Mouse (Mus musculus): Measurements from ENCODE around the gene Vmn1r55. TPM values are rescaled to one million over a fixed set of nuclear protein-coding genes. Genes with fewer than 3 reads are reported as not detected.

Vmn1r55 gene
- polyA plus RNA-seq (2014; fragmentation: Illumina TruSeq; extraction: RNeasy Lipid Tissue Mini Kit (QIAGEN cat#74804); ENCODE audit: low read depth, low replicate concordance) = not detected

GRCm38 (mm10) chr7:5149570-5149969, at the start of gene Vmn1r55:
Gene Vmn1r55, minus strand, starts transcription at chr7:5149670.

GRCm38 (mm10) chr7:5196647-5197046, 47.2 kb upstream of the Vmn1r55 start, which contains the start of gene Vmn1r56:
Gene Vmn1r56, minus strand, starts transcription at chr7:5196747.

GRCm38 (mm10) chr7:5125549-5126406, 23.7 kb downstream of the Vmn1r55 start, which contains the start of gene Rasl2-9:
Gene Rasl2-9, minus strand, starts transcription at chr7:5125950.

GRCm38 (mm10) chr7:5116850-5117249, 32.6 kb downstream of the Vmn1r55 start, which contains the start of gene Rfpl4:
Gene Rfpl4, minus strand, starts transcription at chr7:5116950.

GRCm38 (mm10) chr7:5080010-5080751, 69.3 kb downstream of the Vmn1r55 start, which contains the start of gene Epn1:
Gene Epn1, plus strand, starts transcription at chr7:5080235.

Other genes with a start within 250 kb of the Vmn1r55 start
- not detected for gene Gm36210, start 243.2 kb downstream of the Vmn1r55 start, polyA plus RNA-seq (2014; fragmentation: Illumina TruSeq; extraction: RNeasy Lipid Tissue Mini Kit (QIAGEN cat#74804); ENCODE audit: low read depth, low replicate concordance)
- 6.5 TPM for gene Zfp628, start 234.5 kb downstream of the Vmn1r55 start, polyA plus RNA-seq (2014; fragmentation: Illumina TruSeq; extraction: RNeasy Lipid Tissue Mini Kit (QIAGEN cat#74804); ENCODE audit: low read depth, low replicate concordance)
- gene Nat14, start 227.6 kb downstream of the Vmn1r55 start, polyA plus RNA-seq (2014; fragmentation: Illumina TruSeq; extraction: RNeasy Lipid Tissue Mini Kit (QIAGEN cat#74804); ENCODE audit: low read depth, low replicate concordance) = 5.1 TPM
- 12.2 TPM for gene Ssc5d, start 223.9 kb downstream of the Vmn1r55 start, polyA plus RNA-seq (2014; fragmentation: Illumina TruSeq; extraction: RNeasy Lipid Tissue Mini Kit (QIAGEN cat#74804); ENCODE audit: low read depth, low replicate concordance)
- 1.8 TPM for gene Sbk2, start 185.3 kb downstream of the Vmn1r55 start, polyA plus RNA-seq (2014; fragmentation: Illumina TruSeq; extraction: RNeasy Lipid Tissue Mini Kit (QIAGEN cat#74804); ENCODE audit: low read depth, low replicate concordance)
- gene Sbk3, start 178.5 kb downstream of the Vmn1r55 start, polyA plus RNA-seq (2014; fragmentation: Illumina TruSeq; extraction: RNeasy Lipid Tissue Mini Kit (QIAGEN cat#74804); ENCODE audit: low read depth, low replicate concordance) = 0.24 TPM
- gene Zfp579, start 153.5 kb downstream of the Vmn1r55 start, polyA plus RNA-seq (2014; fragmentation: Illumina TruSeq; extraction: RNeasy Lipid Tissue Mini Kit (QIAGEN cat#74804); ENCODE audit: low read depth, low replicate concordance) = 31.4 TPM
- gene Zfp524, start 135.3 kb downstream of the Vmn1r55 start, polyA plus RNA-seq (2014; fragmentation: Illumina TruSeq; extraction: RNeasy Lipid Tissue Mini Kit (QIAGEN cat#74804); ENCODE audit: low read depth, low replicate concordance) = 17.1 TPM
- gene Fiz1, start 135.0 kb downstream of the Vmn1r55 start, polyA plus RNA-seq (2014; fragmentation: Illumina TruSeq; extraction: RNeasy Lipid Tissue Mini Kit (QIAGEN cat#74804); ENCODE audit: low read depth, low replicate concordance) = 19.0 TPM
- gene Gm44973, start 134.2 kb downstream of the Vmn1r55 start, polyA plus RNA-seq (2014; fragmentation: Illumina TruSeq; extraction: RNeasy Lipid Tissue Mini Kit (QIAGEN cat#74804); ENCODE audit: low read depth, low replicate concordance) = not detected
- 20.8 TPM for gene Zfp865, start 129.3 kb downstream of the Vmn1r55 start, polyA plus RNA-seq (2014; fragmentation: Illumina TruSeq; extraction: RNeasy Lipid Tissue Mini Kit (QIAGEN cat#74804); ENCODE audit: low read depth, low replicate concordance)
- 3.0 TPM for gene Ccdc106, start 129.1 kb downstream of the Vmn1r55 start, polyA plus RNA-seq (2014; fragmentation: Illumina TruSeq; extraction: RNeasy Lipid Tissue Mini Kit (QIAGEN cat#74804); ENCODE audit: low read depth, low replicate concordance)
- not detected for gene 4632433K11Rik, start 115.6 kb downstream of the Vmn1r55 start, polyA plus RNA-seq (2014; fragmentation: Illumina TruSeq; extraction: RNeasy Lipid Tissue Mini Kit (QIAGEN cat#74804); ENCODE audit: low read depth, low replicate concordance)
- 6.3 TPM for gene Zfp784, start 111.2 kb downstream of the Vmn1r55 start, polyA plus RNA-seq (2014; fragmentation: Illumina TruSeq; extraction: RNeasy Lipid Tissue Mini Kit (QIAGEN cat#74804); ENCODE audit: low read depth, low replicate concordance)
- gene Zfp580, start 98.1 kb downstream of the Vmn1r55 start, polyA plus RNA-seq (2014; fragmentation: Illumina TruSeq; extraction: RNeasy Lipid Tissue Mini Kit (QIAGEN cat#74804); ENCODE audit: low read depth, low replicate concordance) = 6.7 TPM
- 152 TPM for gene U2af2, start 87.5 kb downstream of the Vmn1r55 start, polyA plus RNA-seq (2014; fragmentation: Illumina TruSeq; extraction: RNeasy Lipid Tissue Mini Kit (QIAGEN cat#74804); ENCODE audit: low read depth, low replicate concordance)
- 106 TPM for gene Epn1, start 69.4 kb downstream of the Vmn1r55 start, polyA plus RNA-seq (2014; fragmentation: Illumina TruSeq; extraction: RNeasy Lipid Tissue Mini Kit (QIAGEN cat#74804); ENCODE audit: low read depth, low replicate concordance)
- not detected for gene Rfpl4, start 32.7 kb downstream of the Vmn1r55 start, polyA plus RNA-seq (2014; fragmentation: Illumina TruSeq; extraction: RNeasy Lipid Tissue Mini Kit (QIAGEN cat#74804); ENCODE audit: low read depth, low replicate concordance)
- gene Rasl2-9, start 23.7 kb downstream of the Vmn1r55 start, polyA plus RNA-seq (2014; fragmentation: Illumina TruSeq; extraction: RNeasy Lipid Tissue Mini Kit (QIAGEN cat#74804); ENCODE audit: low read depth, low replicate concordance) = 5.3 TPM
- gene Vmn1r56, start 47.1 kb upstream of the Vmn1r55 start, polyA plus RNA-seq (2014; fragmentation: Illumina TruSeq; extraction: RNeasy Lipid Tissue Mini Kit (QIAGEN cat#74804); ENCODE audit: low read depth, low replicate concordance) = not detected
- not detected for gene Vmn1r57, start 68.8 kb upstream of the Vmn1r55 start, polyA plus RNA-seq (2014; fragmentation: Illumina TruSeq; extraction: RNeasy Lipid Tissue Mini Kit (QIAGEN cat#74804); ENCODE audit: low read depth, low replicate concordance)
- gene Gm5065, start 200.9 kb upstream of the Vmn1r55 start, polyA plus RNA-seq (2014; fragmentation: Illumina TruSeq; extraction: RNeasy Lipid Tissue Mini Kit (QIAGEN cat#74804); ENCODE audit: low read depth, low replicate concordance) = not detected
- not detected for gene Nlrp2, start 201.4 kb upstream of the Vmn1r55 start, polyA plus RNA-seq (2014; fragmentation: Illumina TruSeq; extraction: RNeasy Lipid Tissue Mini Kit (QIAGEN cat#74804); ENCODE audit: low read depth, low replicate concordance)